Mouse (Mus musculus) induced T-regulatory cell, adult 2 months (primary cell): ENCODE results near the gene Nbl1.

ENCODE experiments used
- DNase-seq: peaks from one replicate; pipeline ENCODE4 v3.0.0-alpha.2; 2012; ENCODE audit warnings: low read depth

The Nbl1 gene

GRCm38 (mm10) chr4:139092356-139093195 is at the start of gene Nbl1:
TSS of gene Nbl1 (minus strand) at chr4:139092993.
- DNase-seq, result no peak

GRCm38 (mm10) chr4:139141785-139142184 is 49.0 kb upstream of the Nbl1 start:
- peak; percentile 27 for DNase-seq

- peak; percentile 46 for DNase-seq
Measured at GRCm38 (mm10) chr4:139140267-139140666, 47.5 kb upstream of the Nbl1 start.

GRCm38 (mm10) chr4:139136011-139136410 is 43.2 kb upstream of the Nbl1 start:
- DNase-seq, result no peak

GRCm38 (mm10) chr4:139133109-139133508 is 40.3 kb upstream of the Nbl1 start:
- DNase-seq, result no peak

GRCm38 (mm10) chr4:139131858-139132672 is 39.3 kb upstream of the Nbl1 start:
- no peak for DNase-seq

GRCm38 (mm10) chr4:139130701-139131549 is 38.1 kb upstream of the Nbl1 start, which contains the start of gene Minos1:
TSS of gene Minos1 (minus strand) at chr4:139131113.
- DNase-seq, result peak; percentile 99

- peak; percentile 79 for DNase-seq
Measured at GRCm38 (mm10) chr4:139129806-139130700, 37.3 kb upstream of the Nbl1 start.

- DNase-seq, result no peak
Measured at GRCm38 (mm10) chr4:139126475-139126874, 33.7 kb upstream of the Nbl1 start.

- no peak for DNase-seq
Measured at GRCm38 (mm10) chr4:139124940-139125339, 32.1 kb upstream of the Nbl1 start.

GRCm38 (mm10) chr4:139122557-139122956 is 29.8 kb upstream of the Nbl1 start:
- no peak for DNase-seq

- DNase-seq, result no peak
Measured at GRCm38 (mm10) chr4:139120998-139121397, 28.2 kb upstream of the Nbl1 start.

GRCm38 (mm10) chr4:139120281-139120814 is 27.6 kb upstream of the Nbl1 start:
- no peak for DNase-seq

- DNase-seq, result no peak
Measured at GRCm38 (mm10) chr4:139116356-139117063, 23.7 kb upstream of the Nbl1 start.

- peak; percentile 59 for DNase-seq
Measured at GRCm38 (mm10) chr4:139115721-139116120, 22.9 kb upstream of the Nbl1 start.

GRCm38 (mm10) chr4:139112482-139112881 is 19.7 kb upstream of the Nbl1 start:
- no peak for DNase-seq

- DNase-seq, result no peak
Measured at GRCm38 (mm10) chr4:139111421-139111820, 18.6 kb upstream of the Nbl1 start.

GRCm38 (mm10) chr4:139110858-139111257 is 18.1 kb upstream of the Nbl1 start:
- no peak for DNase-seq

- DNase-seq, result no peak
Measured at GRCm38 (mm10) chr4:139105453-139105852, 12.7 kb upstream of the Nbl1 start.

GRCm38 (mm10) chr4:139101546-139101945 is 8.8 kb upstream of the Nbl1 start:
- no peak for DNase-seq
